Mouse (Mus musculus): ENCODE data around the gene Smcr8.
A peak's percentile ranks its signal among the peaks of the same experiment; 100 is the strongest.
"Not testable (repeated sequence)": the region's sequence is repeated elsewhere in the genome, so short reads cannot be mapped to it uniquely, and the experiment has no call there.

Smcr8 gene

GRCm38 (mm10) chr11:60784179-60784922 is 7.0 kb downstream of the Smcr8 start:
- no peak for DNase-seq

GRCm38 (mm10) chr11:60787595-60787994 is 10.3 kb downstream of the Smcr8 start:
- peak; percentile 44 for DNase-seq

- no peak for DNase-seq
These were observed 13.1 kb downstream of the Smcr8 start for GRCm38 (mm10) chr11:60790472-60790871.

GRCm38 (mm10) chr11:60796342-60796741 is 19.0 kb downstream of the Smcr8 start:
- DNase-seq, result no peak

- no peak for DNase-seq
These were observed 22.7 kb downstream of the Smcr8 start for GRCm38 (mm10) chr11:60799977-60800376.

GRCm38 (mm10) chr11:60800892-60801291 is 23.6 kb downstream of the Smcr8 start:
- DNase-seq, result no peak

- peak; percentile 69 for DNase-seq
These were observed 31.2 kb downstream of the Smcr8 start for GRCm38 (mm10) chr11:60808286-60809070.

GRCm38 (mm10) chr11:60809546-60809945 is 32.2 kb downstream of the Smcr8 start:
- DNase-seq, result peak; percentile 48

- DNase-seq, result peak; percentile 49
These were observed 33.0 kb downstream of the Smcr8 start for GRCm38 (mm10) chr11:60810046-60810965.

GRCm38 (mm10) chr11:60811054-60811460 is 33.7 kb downstream of the Smcr8 start:
- peak; percentile 97 for DNase-seq

GRCm38 (mm10) chr11:60811618-60812017 is 34.3 kb downstream of the Smcr8 start, which contains the start of gene Shmt1:
Gene Shmt1 (minus strand): TSS chr11:60811718.
- DNase-seq, result not testable (repeated sequence)

- no peak for DNase-seq
These were observed 39.1 kb downstream of the Smcr8 start for GRCm38 (mm10) chr11:60816398-60816797.

- no peak for DNase-seq
These were observed 46.4 kb downstream of the Smcr8 start for GRCm38 (mm10) chr11:60823771-60824170.

GRCm38 (mm10) chr11:60825191-60825590 is 47.9 kb downstream of the Smcr8 start:
- DNase-seq, result peak; percentile 30

GRCm38 (mm10) chr11:60826700-60827099 is 49.4 kb downstream of the Smcr8 start:
- DNase-seq, result no peak

- no peak for DNase-seq
These were observed 50.1 kb downstream of the Smcr8 start for GRCm38 (mm10) chr11:60827241-60827945.

GRCm38 (mm10) chr11:60828903-60829302 is 51.6 kb downstream of the Smcr8 start:
- no peak for DNase-seq

GRCm38 (mm10) chr11:60830433-60831052 is 53.2 kb downstream of the Smcr8 start, which contains the start of gene Dhrs7b:
Gene Dhrs7b (plus strand): TSS chr11:60830631.
- peak; percentile 87 for DNase-seq

- no peak for DNase-seq
These were observed 59.6 kb downstream of the Smcr8 start for GRCm38 (mm10) chr11:60836897-60837296.

Data from kidney, postnatal 10 days (tissue).